Mouse (Mus musculus): ENCODE data around the gene Hist1h3i. TPM values are rescaled to one million over a fixed set of nuclear protein-coding genes. Genes with fewer than 3 reads are reported as not detected.
"Not testable (repeated sequence)": the region's sequence is repeated elsewhere in the genome, so short reads cannot be mapped to it uniquely, and the experiment has no call there.

Gene Hist1h3i
- total RNA-seq (2021): 10 to 100 TPM; 22.6 to 23.7 TPM

- peak; percentile 17 to 68 for DNase-seq
- intact Hi-C loops (cut with DNase I): loop anchor here (10.0 kb wide), 5 partner anchors 52 to 1902 kb away; partner anchors contain the start of genes Hist1h2ac, Hist1h2ai, Hist1h2ap and Hist1h2bc
Observed at GRCm38 (mm10) chr13:21783255-21783617, at the start of gene Hist1h3i. Hist1h3i (minus strand) TSS chr13:21783370.

GRCm38 (mm10) chr13:21831418-21832394 lies 48.5 kb upstream of the Hist1h3i start, which contains the start of gene Hist1h4n:
Hist1h4n (minus strand) TSS chr13:21832196.
- peak in 1 of 2 experiments; percentile 44 for DNase-seq
- intact Hi-C loops (cut with DNase I): loop anchor here (10.0 kb wide), 1 partner anchor 47 kb away; the partner anchor contains the start of genes Hist1h1b, Hist1h2an, Hist1h2bp and Hist1h3i

GRCm38 (mm10) chr13:21830344-21830743 lies 47.2 kb upstream of the Hist1h3i start:
- intact Hi-C loops (cut with DNase I): loop anchor here (10.0 kb wide), 1 partner anchor 46 kb away; the partner anchor contains the start of genes Hist1h1b, Hist1h2an, Hist1h2bp and Hist1h3i
- no peak for DNase-seq

GRCm38 (mm10) chr13:21828511-21828910 lies 45.3 kb upstream of the Hist1h3i start:
- DNase-seq: no peak
- intact Hi-C loops (cut with DNase I): loop anchor here (10.0 kb wide), 5 partner anchors 114 to 1916 kb away; partner anchors contain the start of genes Hist1h1e, Hist1h2ac, Hist1h2ag and Hist1h2ai

- intact Hi-C loops (cut with DNase I): loop anchor here (10.0 kb wide), 5 partner anchors 105 to 1925 kb away; partner anchors contain the start of genes Hist1h1e, Hist1h2ac, Hist1h2ag and Hist1h2ai
- not testable (repeated sequence) for DNase-seq
Observed at GRCm38 (mm10) chr13:21820082-21820890, 37.1 kb upstream of the Hist1h3i start.

- intact Hi-C loops (cut with DNase I); DNase-seq: not testable (repeated sequence)
Observed at GRCm38 (mm10) chr13:21812092-21812491, 28.9 kb upstream of the Hist1h3i start.

GRCm38 (mm10) chr13:21811539-21811938 lies 28.4 kb upstream of the Hist1h3i start, which contains the start of gene Hist1h4m:
Hist1h4m (plus strand) TSS chr13:21811746.
- intact Hi-C loops (cut with DNase I): not testable (repeated sequence)
- peak; percentile 45 to 49 for DNase-seq

- intact Hi-C loops (cut with DNase I); DNase-seq: not testable (repeated sequence)
Observed at GRCm38 (mm10) chr13:21811074-21811473, 27.9 kb upstream of the Hist1h3i start.

GRCm38 (mm10) chr13:21810073-21810472 lies 26.9 kb upstream of the Hist1h3i start, which contains the start of the genes Hist1h2bq and Hist1h2ao:
Hist1h2bq (minus strand) TSS chr13:21810197.
Hist1h2ao (plus strand) TSS chr13:21810465.
- intact Hi-C loops (cut with DNase I); DNase-seq: not testable (repeated sequence)

GRCm38 (mm10) chr13:21803058-21803457 lies 19.9 kb upstream of the Hist1h3i start:
- DNase-seq; intact Hi-C loops (cut with DNase I): not testable (repeated sequence)

GRCm38 (mm10) chr13:21797163-21797562 lies 14.0 kb upstream of the Hist1h3i start:
- intact Hi-C loops (cut with DNase I); DNase-seq: not testable (repeated sequence)

- DNase-seq: no peak
- intact Hi-C loops (cut with DNase I): no loop called here
Observed at GRCm38 (mm10) chr13:21795584-21795983, 12.4 kb upstream of the Hist1h3i start.

GRCm38 (mm10) chr13:21790601-21791283 lies 7.6 kb upstream of the Hist1h3i start:
- no peak for DNase-seq
- intact Hi-C loops (cut with DNase I): no loop called here

GRCm38 (mm10) chr13:21789925-21790324 lies 6.8 kb upstream of the Hist1h3i start:
- intact Hi-C loops (cut with DNase I): loop anchor here (10.0 kb wide), 5 partner anchors 45 to 1895 kb away; partner anchors contain the start of genes Hist1h2ac, Hist1h2ai, Hist1h2ap and Hist1h2bc
- DNase-seq: no peak

- intact Hi-C loops (cut with DNase I): loop anchor here (10.0 kb wide), 5 partner anchors 47 to 1897 kb away; partner anchors contain the start of genes Hist1h2ac, Hist1h2ai, Hist1h2ap and Hist1h2bc
- DNase-seq: no peak
Observed at GRCm38 (mm10) chr13:21787760-21788593, 4.8 kb upstream of the Hist1h3i start.

- intact Hi-C loops (cut with DNase I): loop anchor here (10.0 kb wide), 5 partner anchors 48 to 1898 kb away; partner anchors contain the start of genes Hist1h2ac, Hist1h2ai, Hist1h2ap and Hist1h2bc
- DNase-seq: peak; percentile 77 to 86
Observed at GRCm38 (mm10) chr13:21786899-21787629, 3.9 kb upstream of the Hist1h3i start, which contains the start of the genes Hist1h2an and Hist1h2bp. Hist1h2an (minus strand) TSS chr13:21787218. Hist1h2bp (plus strand) TSS chr13:21787461.
